ENCODE assay signal across 8 mouse cellular contexts in the genomic region with DNA sequence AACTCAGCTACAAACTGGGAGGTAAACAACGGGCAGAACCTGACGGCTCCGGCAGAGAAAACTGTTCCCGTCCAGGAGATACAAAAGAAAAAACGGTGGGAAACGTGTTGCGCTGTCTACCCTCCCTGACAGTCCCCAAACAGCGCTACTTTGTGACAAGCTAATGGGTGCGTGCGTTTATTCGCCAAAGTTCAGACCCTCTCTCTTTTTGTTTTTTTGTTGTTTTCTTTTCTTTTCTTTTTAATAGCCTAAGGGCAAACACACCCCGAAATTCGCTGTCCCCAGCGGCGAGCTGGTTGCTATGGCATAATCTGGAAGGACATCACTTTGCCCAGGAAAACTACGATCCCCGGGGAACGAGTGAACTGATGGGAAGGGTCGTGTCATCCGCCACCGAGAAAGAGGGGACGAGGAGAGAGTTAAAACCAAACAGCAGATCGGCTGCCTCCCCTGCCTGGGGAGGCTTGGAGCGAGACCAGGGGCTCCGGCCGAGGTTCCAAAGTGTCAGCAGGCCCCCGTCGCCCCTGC. TPM values are rescaled to one million over a fixed set of nuclear protein-coding genes. Genes with fewer than 3 reads are reported as not detected.
DNase-seq lines count a peak whose midpoint lies in the region; ATAC-seq and TF ChIP-seq lines count a peak whose summit lies in the region.

No protein-coding gene starts in this region.

- H3K4me2 ChIP-seq in kidney, embryonic 16.5 days (replicated peaks; ENCODE audit: low read depth, low read length): peak overlapping the region; percentile 81
- peak overlapping the region; percentile 78 for H3K4me2 ChIP-seq in hindbrain, embryonic 11.5 days (replicated peaks; ENCODE audit: low read depth, low read length)
- peak overlapping the region; percentile 81 for H3K4me2 ChIP-seq in midbrain, embryonic 14.5 days (ENCODE audit: low read length)

- H3K27me3 ChIP-seq in kidney, embryonic 16.5 days (ENCODE audit: insufficient read depth, low read length): no peaks in the 10 kb centered on the region
- no peaks in the 10 kb centered on the region for H3K27me3 ChIP-seq in hindbrain, embryonic 11.5 days (ENCODE audit: control insufficient read depth, insufficient read depth, low read length)
- no peaks in the 10 kb centered on the region for H3K27me3 ChIP-seq in midbrain, embryonic 14.5 days (ENCODE audit: control insufficient read depth, insufficient read depth, low read length)

- H3K9me3 ChIP-seq in kidney, embryonic 16.5 days (ENCODE audit: low read length): no peaks in the 10 kb centered on the region
- H3K9me3 ChIP-seq in hindbrain, embryonic 11.5 days (ENCODE audit: control insufficient read depth, low read length): no peaks in the 10 kb centered on the region
- no peaks in the 10 kb centered on the region for H3K9me3 ChIP-seq in midbrain, embryonic 14.5 days (ENCODE audit: control insufficient read depth, low read length)

- DNase-seq in kidney, adult 9 months: no peak
- peak; percentile 72 for DNase-seq in hindbrain, embryonic 11.5 days (ENCODE audit: low spot score)
- peak; percentile 74 for DNase-seq in midbrain, embryonic 14.5 days
- DNase-seq in layer of hippocampus, postnatal 36 days: no peak
- DNase-seq in left cerebral cortex, postnatal 25 days (ENCODE audit: low spot score in 2 of 2): no peak

- H3K9ac ChIP-seq in kidney, embryonic 16.5 days (replicated peaks; ENCODE audit: low read length): peak overlapping the region; percentile 99
- H3K9ac ChIP-seq in hindbrain, embryonic 11.5 days (ENCODE audit: low read depth, low read length): peak overlapping the region; percentile 99
- H3K9ac ChIP-seq in midbrain, embryonic 14.5 days (replicated peaks; ENCODE audit: low read length): peak overlapping the region; percentile 99

- no peak for TF ChIP-seq POLR2A in bone marrow, adult 2 months (IDR thresholded peaks at IDR 0.05; ENCODE audit: borderline replicate concordance, control insufficient read depth, low read depth, low read length)

- ATAC-seq in kidney, embryonic 16.5 days (ENCODE audit: low FRiP score, low TSS enrichment): no peak
- ATAC-seq in hindbrain, embryonic 11.5 days (ENCODE audit: low FRiP score): no peak
- ATAC-seq in midbrain, embryonic 14.5 days (ENCODE audit: low FRiP score, low TSS enrichment): no peak
- ATAC-seq in inflammation-experienced regulatory T-cells, adult 6 months: no peak

- peak overlapping the region; percentile 86 for H3K4me3 ChIP-seq in kidney, embryonic 16.5 days (ENCODE audit: low read length)
- peak overlapping the region; percentile 96 for H3K4me3 ChIP-seq in bone marrow, adult 2 months (replicated peaks; ENCODE audit: control insufficient read depth, low read depth, low read length)
- H3K4me3 ChIP-seq in hindbrain, embryonic 11.5 days (ENCODE audit: low read depth, low read length): peak overlapping the region; percentile 95
- peak overlapping the region; percentile 92 for H3K4me3 ChIP-seq in midbrain, embryonic 14.5 days (replicated peaks; ENCODE audit: low read depth, low read length)

- under 1% methylated on average over 28 of the region's 28 CpGs for WGBS in kidney, embryonic 16.5 days
- WGBS in bone marrow, adult 2 months: 1% methylated on average over 28 of the region's 28 CpGs
- WGBS in hindbrain, embryonic 11.5 days: under 1% methylated on average over 28 of the region's 28 CpGs
- WGBS in midbrain, embryonic 14.5 days: under 1% methylated on average over 28 of the region's 28 CpGs

- no peaks in the 10 kb centered on the region for H3K36me3 ChIP-seq in kidney, embryonic 16.5 days (ENCODE audit: insufficient read depth, low read length)
- H3K36me3 ChIP-seq in hindbrain, embryonic 11.5 days (ENCODE audit: control insufficient read depth, insufficient read depth, low read length): no peaks in the 10 kb centered on the region
- H3K36me3 ChIP-seq in midbrain, embryonic 14.5 days (ENCODE audit: control insufficient read depth, insufficient read depth, low read length): no peaks in the 10 kb centered on the region

- no peak for TF ChIP-seq CTCF in bone marrow, adult 2 months (IDR thresholded peaks at IDR 0.05; ENCODE audit: control insufficient read depth, insufficient read depth, low read length)

- peak overlapping the region; percentile 98 for H3K27ac ChIP-seq in kidney, embryonic 16.5 days (ENCODE audit: low read length)
- peak overlapping the region; percentile 99 for H3K27ac ChIP-seq in bone marrow, adult 2 months (ENCODE audit: control insufficient read depth, insufficient read depth, low read depth, low read length, poor library complexity)
- peak overlapping the region; percentile 100 for H3K27ac ChIP-seq in hindbrain, embryonic 11.5 days (ENCODE audit: low read depth, low read length)
- H3K27ac ChIP-seq in midbrain, embryonic 14.5 days (replicated peaks; ENCODE audit: low read depth, low read length): peak overlapping the region; percentile 100

- peaks cover 12% of the 10 kb centered on the region for H3K4me1 ChIP-seq in kidney, embryonic 16.5 days (ENCODE audit: insufficient read depth, low read length)
- peaks cover 2% of the 10 kb centered on the region; the same call in 1 of the 2 replicates for H3K4me1 ChIP-seq in bone marrow, adult 2 months (ENCODE audit: control insufficient read depth, insufficient read depth, low read length)
- no peaks in the 10 kb centered on the region for H3K4me1 ChIP-seq in hindbrain, embryonic 11.5 days (replicated peaks; ENCODE audit: control insufficient read depth, insufficient read depth, low read length)
- H3K4me1 ChIP-seq in midbrain, embryonic 14.5 days (ENCODE audit: control insufficient read depth, insufficient read depth, low read length): peaks cover 25% of the 10 kb centered on the region

- intact Hi-C loops in left cerebral cortex, postnatal 25 days (cut with DNase I): no loop called here

RNA-seq across cellular contexts. Expression of gene Zdhhc17, which starts 0.8 kb away (rescaled TPM):
- 28.1 and 30.0 TPM in 2 replicates for polyA plus RNA-seq in kidney, embryonic 16.5 days (2015; fragmentation: Nextera tagmentation; extraction: Ambion mirVana)
- 4.6 and 9.4 TPM in 2 replicates for polyA plus RNA-seq in bone marrow, adult 2 months (2011; ENCODE audit: insufficient read depth, insufficient read length, low replicate concordance, missing spikeins)
- polyA plus RNA-seq in hindbrain, embryonic 11.5 days (2014; fragmentation: Nextera tagmentation; extraction: Ambion mirVana): 33.3 and 39.0 TPM in 2 replicates
- 67.5 and 69.9 TPM in 2 replicates for polyA plus RNA-seq in midbrain, embryonic 14.5 days (2014; fragmentation: Nextera tagmentation; extraction: Ambion mirVana)
- 10 to 100 TPM; 97.6 TPM for total RNA-seq in layer of hippocampus, postnatal 36 days (2021)
- polyA plus RNA-seq in inflammation-experienced regulatory T-cells, adult 6 months (2017; shearing (Covaris generic)): 10 to 100 TPM; 12.5 to 23.8 (median 19.7) TPM
- 100 to 1,000 TPM; 107 to 115 TPM for total RNA-seq in left cerebral cortex, postnatal 25 days (2021)

Comparison
In these comparisons a context has a peak if more than half of its experiments do, and no peak if none do; other contexts are left out.
1. DNase-seq: peak in hindbrain, embryonic 11.5 days (single experiment) and midbrain, embryonic 14.5 days (single experiment); none in kidney, adult 9 months (single experiment), layer of hippocampus, postnatal 36 days (0 of 2) and left cerebral cortex, postnatal 25 days (0 of 2).
2. Peak in every context shown above with its lines, with median percentiles within 50 percentile points of each other: H3K27ac ChIP-seq, H3K4me2 ChIP-seq, H3K4me3 ChIP-seq and H3K9ac ChIP-seq.